Mouse (Mus musculus): ENCODE results near the gene Cdk15. TPM values are rescaled to one million over a fixed set of nuclear protein-coding genes. Genes with fewer than 3 reads are reported as not detected.
A peak's percentile ranks its signal among the peaks of the same experiment; 100 is the strongest.

The Cdk15 gene
- polyA plus RNA-seq, 1 experiment from 2014 or later: 0.44 TPM

GRCm38 (mm10) chr1:59340814-59341588, 84.3 kb downstream of the Cdk15 start:
- H3K9me3 ChIP-seq: no peaks in the 10 kb centered on the region
- H3K9ac ChIP-seq: no peak overlapping the region
- no peak overlapping the region for H3K4me3 ChIP-seq
- ATAC-seq (ENCODE audit: insufficient number of reproducible peaks, low FRiP score, low TSS enrichment, low read depth): no peak
- WGBS: 16% methylated on average over 16 of the region's 16 CpGs
- 0 out of 2 replicates have a peak overlapping the region, but pooled peaks have one; percentile 6 for H3K4me2 ChIP-seq
- no peaks in the 10 kb centered on the region for H3K27me3 ChIP-seq
- no peaks in the 10 kb centered on the region for H3K36me3 ChIP-seq
- H3K4me1 ChIP-seq: peaks cover 8% of the 10 kb centered on the region
- no peak overlapping the region for H3K27ac ChIP-seq

DNA sequence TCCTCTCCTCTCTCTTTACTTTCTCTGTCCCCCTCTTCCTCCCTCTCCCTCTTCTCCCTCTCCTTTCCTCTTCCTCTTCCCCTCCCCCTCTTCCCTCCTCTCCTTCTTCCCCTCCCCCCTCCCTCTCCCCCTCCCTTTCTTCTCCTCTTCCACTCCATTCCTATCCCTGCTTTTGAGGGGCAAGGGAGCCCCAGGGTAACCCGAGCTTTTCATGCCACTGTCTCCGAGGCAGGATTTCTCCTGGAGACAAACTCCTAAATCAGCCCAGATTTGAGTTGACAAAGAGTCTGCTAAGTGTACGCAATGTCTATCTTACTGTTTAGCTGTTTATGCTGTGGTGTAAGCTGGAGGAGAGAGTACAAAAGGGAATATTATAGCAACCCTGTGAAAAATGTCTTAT, 85.0 kb downstream of the Cdk15 start:
- Histone ChIP-seq H3K4me1 (peaks cover 8% of the 10 kb centered on the region), H3K9me3 (no peaks in the 10 kb centered on the region), H3K27me3 (no peaks in the 10 kb centered on the region), H3K27ac (no peak overlapping the region), H3K4me2 (no peak overlapping the region), H3K9ac (no peak overlapping the region), H3K36me3 (no peaks in the 10 kb centered on the region), H3K4me3 (no peak overlapping the region)
- no peak for ATAC-seq (ENCODE audit: insufficient number of reproducible peaks, low FRiP score, low TSS enrichment, low read depth)
- WGBS: 37% methylated on average over 3 of the region's 3 CpGs

- Histone ChIP-seq H3K9ac (no peak overlapping the region), H3K4me1 (peaks cover 8% of the 10 kb centered on the region), H3K4me3 (no peak overlapping the region), H3K4me2 (no peak overlapping the region), H3K9me3 (no peaks in the 10 kb centered on the region), H3K27ac (no peak overlapping the region), H3K27me3 (no peaks in the 10 kb centered on the region), H3K36me3 (no peaks in the 10 kb centered on the region)
- ATAC-seq (ENCODE audit: insufficient number of reproducible peaks, low FRiP score, low TSS enrichment, low read depth): no peak
- 69% methylated on average over 6 of the region's 6 CpGs for WGBS
Measured at GRCm38 (mm10) chr1:59342146-59342545, 85.4 kb downstream of the Cdk15 start.

DNA sequence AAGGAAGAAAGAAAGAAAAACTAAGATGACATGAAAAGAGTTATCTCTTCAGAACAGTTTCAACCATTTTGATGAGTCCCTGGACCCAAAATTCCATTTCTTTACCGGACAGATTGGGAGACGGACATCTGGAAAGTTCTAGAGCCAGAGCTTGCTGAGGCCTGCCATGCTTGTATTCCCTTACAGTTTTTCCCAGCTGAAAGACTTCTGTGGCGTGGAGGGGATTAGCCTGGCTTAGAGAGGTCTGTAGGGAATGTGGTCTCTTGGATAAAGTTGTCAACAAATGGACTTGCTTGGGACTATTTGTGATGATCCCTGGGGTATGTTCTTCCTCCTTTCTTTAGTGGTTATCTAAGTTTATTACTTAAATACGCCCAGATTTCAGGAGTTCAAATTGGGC, 96.0 kb downstream of the Cdk15 start:
- Histone ChIP-seq H3K36me3 (no peaks in the 10 kb centered on the region), H3K9ac (no peak overlapping the region), H3K4me2 (no peak overlapping the region), H3K9me3 (no peaks in the 10 kb centered on the region), H3K4me1 (no peaks in the 10 kb centered on the region), H3K27me3 (no peaks in the 10 kb centered on the region), H3K27ac (no peak overlapping the region), H3K4me3 (no peak overlapping the region)
- WGBS: 74% methylated on average over 4 of the region's 4 CpGs
- no peak for ATAC-seq (ENCODE audit: insufficient number of reproducible peaks, low FRiP score, low TSS enrichment, low read depth)

DNA sequence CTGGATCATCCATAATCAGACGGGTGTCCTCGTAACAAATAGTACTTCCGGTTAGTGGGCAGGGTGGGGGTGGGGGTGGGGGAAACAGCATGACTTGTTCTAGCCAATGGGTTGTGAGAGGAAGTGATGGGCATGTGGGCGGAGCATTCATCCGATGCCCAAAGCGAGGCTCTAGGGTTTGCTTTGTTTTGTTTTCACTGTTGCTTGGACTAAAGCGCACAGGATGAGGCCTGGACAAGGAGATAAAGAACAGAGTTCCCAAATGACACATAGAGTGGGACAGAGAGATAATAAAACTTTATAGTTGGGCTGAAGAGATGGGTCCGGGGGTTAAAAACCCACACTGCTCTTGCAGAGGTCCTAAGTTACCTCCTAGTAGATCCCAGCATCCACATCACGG, 98.7 kb downstream of the Cdk15 start:
- 89% methylated on average over 9 of the region's 9 CpGs for WGBS
- no peak overlapping the region for H3K4me3 ChIP-seq
- no peaks in the 10 kb centered on the region for H3K36me3 ChIP-seq
- no peaks in the 10 kb centered on the region for H3K4me1 ChIP-seq
- no peak overlapping the region for H3K4me2 ChIP-seq
- H3K9ac ChIP-seq: no peak overlapping the region
- ATAC-seq (ENCODE audit: insufficient number of reproducible peaks, low FRiP score, low TSS enrichment, low read depth): no peak
- no peak overlapping the region for H3K27ac ChIP-seq
- no peaks in the 10 kb centered on the region for H3K9me3 ChIP-seq
- no peaks in the 10 kb centered on the region for H3K27me3 ChIP-seq

DNA sequence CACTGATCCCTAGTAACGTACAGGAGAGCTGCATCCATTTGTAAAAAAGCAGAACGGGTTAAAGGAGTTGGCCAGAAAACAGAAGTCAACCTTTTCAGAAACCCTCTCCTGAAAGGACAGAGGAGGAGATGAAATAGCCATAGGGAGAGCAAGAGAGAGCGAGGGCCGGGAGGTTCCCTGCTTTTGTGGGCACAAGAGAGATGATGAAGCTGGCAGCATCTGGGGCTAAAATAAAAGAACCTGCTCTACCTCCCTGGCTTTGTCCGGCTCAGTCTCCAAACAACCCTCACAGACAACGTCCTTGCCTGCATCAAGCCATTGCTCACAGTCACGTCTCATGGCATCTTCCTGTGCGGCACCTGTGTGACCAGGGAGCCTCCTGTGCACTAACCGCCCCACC, 102.4 kb downstream of the Cdk15 start:
- no peak for ATAC-seq (ENCODE audit: insufficient number of reproducible peaks, low FRiP score, low TSS enrichment, low read depth)
- H3K9me3 ChIP-seq: no peaks in the 10 kb centered on the region
- H3K36me3 ChIP-seq: no peaks in the 10 kb centered on the region
- H3K4me1 ChIP-seq: no peaks in the 10 kb centered on the region
- no peak overlapping the region for H3K9ac ChIP-seq
- 86% methylated on average over 9 of the region's 9 CpGs for WGBS
- no peak overlapping the region for H3K4me2 ChIP-seq
- H3K4me3 ChIP-seq: no peak overlapping the region
- no peaks in the 10 kb centered on the region for H3K27me3 ChIP-seq
- no peak overlapping the region for H3K27ac ChIP-seq

GRCm38 (mm10) chr1:59360834-59361233, 104.1 kb downstream of the Cdk15 start:
- no peak overlapping the region for H3K4me3 ChIP-seq
- no peak for ATAC-seq (ENCODE audit: insufficient number of reproducible peaks, low FRiP score, low TSS enrichment, low read depth)
- no peak overlapping the region for H3K27ac ChIP-seq
- WGBS: 54% methylated on average over 3 of the region's 3 CpGs
- no peaks in the 10 kb centered on the region for H3K36me3 ChIP-seq
- H3K4me1 ChIP-seq: no peaks in the 10 kb centered on the region
- no peak overlapping the region for H3K4me2 ChIP-seq
- no peaks in the 10 kb centered on the region for H3K9me3 ChIP-seq
- no peaks in the 10 kb centered on the region for H3K27me3 ChIP-seq
- H3K9ac ChIP-seq: no peak overlapping the region

- H3K4me3 ChIP-seq: no peak overlapping the region
- H3K27ac ChIP-seq: no peak overlapping the region
- no peak overlapping the region for H3K9ac ChIP-seq
- no peaks in the 10 kb centered on the region for H3K27me3 ChIP-seq
- no peaks in the 10 kb centered on the region for H3K4me1 ChIP-seq
- no peaks in the 10 kb centered on the region for H3K36me3 ChIP-seq
- H3K9me3 ChIP-seq: no peaks in the 10 kb centered on the region
- ATAC-seq (ENCODE audit: insufficient number of reproducible peaks, low FRiP score, low TSS enrichment, low read depth): no peak
- H3K4me2 ChIP-seq: no peak overlapping the region
- WGBS: 81% methylated on average over 4 of the region's 4 CpGs
Measured at GRCm38 (mm10) chr1:59361460-59361859, 104.8 kb downstream of the Cdk15 start.

DNA sequence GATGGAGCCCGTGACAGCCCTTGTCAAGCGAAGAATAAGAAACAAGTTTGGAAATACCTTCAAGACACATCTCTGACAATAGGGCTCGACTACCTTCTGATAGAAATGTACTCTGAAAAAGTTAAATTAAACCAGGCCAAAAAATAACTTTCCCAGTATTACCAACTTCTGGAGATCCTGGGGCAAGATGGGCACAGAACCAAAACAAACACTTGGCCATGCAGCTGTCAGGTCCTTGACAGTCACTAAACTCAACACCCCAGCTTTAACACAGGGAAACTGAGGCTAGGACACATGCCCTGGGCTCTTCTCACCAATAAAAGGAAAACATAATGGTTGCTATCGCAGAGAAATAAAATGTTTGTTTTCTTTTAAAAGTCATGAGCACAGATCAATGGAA, 105.3 kb downstream of the Cdk15 start:
- Histone ChIP-seq H3K4me3 (no peak overlapping the region), H3K9me3 (no peaks in the 10 kb centered on the region), H3K9ac (no peak overlapping the region), H3K4me1 (no peaks in the 10 kb centered on the region), H3K36me3 (no peaks in the 10 kb centered on the region), H3K27ac (no peak overlapping the region), H3K4me2 (no peak overlapping the region), H3K27me3 (no peaks in the 10 kb centered on the region)
- WGBS: 73% methylated on average over 4 of the region's 4 CpGs
- ATAC-seq (ENCODE audit: insufficient number of reproducible peaks, low FRiP score, low TSS enrichment, low read depth): no peak

DNA sequence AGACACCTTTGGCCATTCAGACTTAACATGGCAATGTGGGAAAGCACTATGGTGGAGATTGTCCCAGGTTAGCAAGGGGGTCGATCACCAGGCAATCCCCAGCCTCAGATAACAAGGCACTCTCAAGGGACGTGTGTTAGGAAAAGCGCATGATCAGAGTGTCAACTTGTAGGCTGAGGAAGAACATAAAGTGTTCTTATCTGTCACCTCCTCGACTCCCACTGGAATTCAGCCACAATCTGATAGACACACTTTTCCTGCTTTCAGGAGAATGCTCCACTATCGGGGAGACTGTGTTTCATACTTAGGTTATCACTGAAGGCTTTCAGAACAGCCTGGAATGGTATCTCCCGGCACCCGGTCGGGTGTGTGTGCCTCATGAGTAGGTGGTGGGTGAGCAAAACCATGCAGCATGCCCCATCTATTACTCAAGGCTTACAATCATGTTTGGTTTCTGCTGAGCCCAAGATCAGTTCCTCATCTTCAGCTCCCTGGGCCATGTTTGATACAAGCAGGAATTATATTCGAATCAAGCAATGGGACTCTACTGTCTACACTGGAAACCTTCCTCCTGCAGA, 107.8 kb downstream of the Cdk15 start:
- Histone ChIP-seq H3K9me3 (no peaks in the 10 kb centered on the region), H3K4me3 (no peak overlapping the region), H3K36me3 (no peaks in the 10 kb centered on the region), H3K9ac (no peak overlapping the region), H3K27ac (no peak overlapping the region), H3K4me1 (peaks cover 17% of the 10 kb centered on the region), H3K27me3 (no peaks in the 10 kb centered on the region), H3K4me2 (no peak overlapping the region)
- no peak for ATAC-seq (ENCODE audit: insufficient number of reproducible peaks, low FRiP score, low TSS enrichment, low read depth)
- WGBS: 79% methylated on average over 9 of the region's 9 CpGs

- peaks cover 17% of the 10 kb centered on the region for H3K4me1 ChIP-seq
- no peak for ATAC-seq (ENCODE audit: insufficient number of reproducible peaks, low FRiP score, low TSS enrichment, low read depth)
Measured at GRCm38 (mm10) chr1:59367928-59368648, 111.4 kb downstream of the Cdk15 start.

GRCm38 (mm10) chr1:59368649-59369319, 112.1 kb downstream of the Cdk15 start:
- no peak overlapping the region for H3K4me2 ChIP-seq
- no peaks in the 10 kb centered on the region for H3K27me3 ChIP-seq
- no peak overlapping the region for H3K9ac ChIP-seq
- ATAC-seq (ENCODE audit: insufficient number of reproducible peaks, low FRiP score, low TSS enrichment, low read depth): no peak
- peaks cover 17% of the 10 kb centered on the region for H3K4me1 ChIP-seq
- H3K36me3 ChIP-seq: no peaks in the 10 kb centered on the region
- WGBS: 23% methylated on average over 10 of the region's 10 CpGs
- no peaks in the 10 kb centered on the region for H3K9me3 ChIP-seq
- no peak overlapping the region for H3K27ac ChIP-seq
- no peak overlapping the region for H3K4me3 ChIP-seq

More at GRCm38 (mm10) chr1:59367928-59368648, 111.4 kb downstream of the Cdk15 start:
- H3K4me2 ChIP-seq: 0 out of 2 replicates have a peak overlapping the region, but pooled peaks have one; percentile 2
- H3K27ac ChIP-seq: no peak overlapping the region
- H3K9ac ChIP-seq: no peak overlapping the region
- H3K9me3 ChIP-seq: no peaks in the 10 kb centered on the region
- H3K4me3 ChIP-seq: no peak overlapping the region
- no peaks in the 10 kb centered on the region for H3K36me3 ChIP-seq
- no peaks in the 10 kb centered on the region for H3K27me3 ChIP-seq
- WGBS: 15% methylated on average over 13 of the region's 13 CpGs

Measured in limb, embryonic 15.5 days (tissue).